Mouse (Mus musculus): Measurements from ENCODE around the gene Rpl23. TPM values are rescaled to one million over a fixed set of nuclear protein-coding genes. Genes with fewer than 3 reads are reported as not detected.

The Rpl23 gene
- 548 and 603 TPM in 2 replicates for polyA plus RNA-seq (2011; ENCODE audit: insufficient read length, low read depth, missing spikeins)

GRCm38 (mm10) chr11:97781832-97782563, at the start of gene Rpl23:
Gene Rpl23, minus strand, starts transcription at chr11:97782437.
- Histone ChIP-seq H3K4me3 (ENCODE audit: insufficient read depth, low read length) (peak within 1 kb of the TSS; percentile 93), H3K4me1 (ENCODE audit: control insufficient read depth, insufficient read depth, low read length) (peaks cover 6% of the 10 kb centered on the region; the same call in 1 of the 2 replicates), H3K27ac (ENCODE audit: insufficient read depth, low read length) (peak within 1 kb of the TSS; percentile 83)
- TF ChIP-seq POLR2A (IDR thresholded peaks at IDR 0.05; ENCODE audit: low read depth, low read length), result peak; percentile 93
- TF ChIP-seq CTCF (IDR thresholded peaks at IDR 0.05; ENCODE audit: borderline replicate concordance, insufficient read depth, low read length), result no peak

- no peak for TF ChIP-seq CTCF (IDR thresholded peaks at IDR 0.05; ENCODE audit: borderline replicate concordance, insufficient read depth, low read length)
- no peak for TF ChIP-seq POLR2A (IDR thresholded peaks at IDR 0.05; ENCODE audit: low read depth, low read length)
- peaks cover 7% of the 10 kb centered on the region for H3K4me1 ChIP-seq (ENCODE audit: control insufficient read depth, insufficient read depth, low read length)
- H3K4me3 ChIP-seq (ENCODE audit: insufficient read depth, low read length), result no peak overlapping the region
- H3K27ac ChIP-seq (ENCODE audit: insufficient read depth, low read length), result no peak overlapping the region
Observed at GRCm38 (mm10) chr11:97832001-97832400, 49.8 kb upstream of the Rpl23 start.

GRCm38 (mm10) chr11:97830501-97830900, 48.3 kb upstream of the Rpl23 start:
- Histone ChIP-seq H3K27ac (ENCODE audit: insufficient read depth, low read length) (no peak overlapping the region), H3K4me1 (ENCODE audit: control insufficient read depth, insufficient read depth, low read length) (peaks cover 7% of the 10 kb centered on the region), H3K4me3 (ENCODE audit: insufficient read depth, low read length) (no peak overlapping the region)
- TF ChIP-seq POLR2A (IDR thresholded peaks at IDR 0.05; ENCODE audit: low read depth, low read length) (no peak), CTCF (IDR thresholded peaks at IDR 0.05; ENCODE audit: borderline replicate concordance, insufficient read depth, low read length) (no peak)

GRCm38 (mm10) chr11:97829913-97830476, 47.8 kb upstream of the Rpl23 start:
- TF ChIP-seq CTCF (IDR thresholded peaks at IDR 0.05; ENCODE audit: borderline replicate concordance, insufficient read depth, low read length) (no peak), POLR2A (IDR thresholded peaks at IDR 0.05; ENCODE audit: low read depth, low read length) (no peak)
- H3K27ac ChIP-seq (ENCODE audit: insufficient read depth, low read length), result no peak overlapping the region
- H3K4me1 ChIP-seq (ENCODE audit: control insufficient read depth, insufficient read depth, low read length), result peaks cover 7% of the 10 kb centered on the region
- no peak overlapping the region for H3K4me3 ChIP-seq (ENCODE audit: insufficient read depth, low read length)

GRCm38 (mm10) chr11:97829365-97829764, 47.1 kb upstream of the Rpl23 start:
- Histone ChIP-seq H3K4me1 (ENCODE audit: control insufficient read depth, insufficient read depth, low read length) (peaks cover 7% of the 10 kb centered on the region), H3K4me3 (ENCODE audit: insufficient read depth, low read length) (no peak overlapping the region), H3K27ac (ENCODE audit: insufficient read depth, low read length) (no peak overlapping the region)
- TF ChIP-seq CTCF (IDR thresholded peaks at IDR 0.05; ENCODE audit: borderline replicate concordance, insufficient read depth, low read length) (no peak), POLR2A (IDR thresholded peaks at IDR 0.05; ENCODE audit: low read depth, low read length) (no peak)

GRCm38 (mm10) chr11:97827654-97828053, 45.4 kb upstream of the Rpl23 start:
- H3K4me1 ChIP-seq (ENCODE audit: control insufficient read depth, insufficient read depth, low read length), result peaks cover 7% of the 10 kb centered on the region

GRCm38 (mm10) chr11:97826414-97826813, 44.2 kb upstream of the Rpl23 start:
- peaks cover 10% of the 10 kb centered on the region for H3K4me1 ChIP-seq (ENCODE audit: control insufficient read depth, insufficient read depth, low read length)
- TF ChIP-seq CTCF (IDR thresholded peaks at IDR 0.05; ENCODE audit: borderline replicate concordance, insufficient read depth, low read length) (no peak), POLR2A (IDR thresholded peaks at IDR 0.05; ENCODE audit: low read depth, low read length) (no peak)
- H3K4me3 ChIP-seq (ENCODE audit: insufficient read depth, low read length), result no peak overlapping the region
- no peak overlapping the region for H3K27ac ChIP-seq (ENCODE audit: insufficient read depth, low read length)

More at GRCm38 (mm10) chr11:97827654-97828053, 45.4 kb upstream of the Rpl23 start:
- Histone ChIP-seq H3K27ac (ENCODE audit: insufficient read depth, low read length) (peak overlapping the region; percentile 7; the same call in 1 of the 2 replicates), H3K4me3 (ENCODE audit: insufficient read depth, low read length) (no peak overlapping the region)
- TF ChIP-seq POLR2A (IDR thresholded peaks at IDR 0.05; ENCODE audit: low read depth, low read length) (no peak), CTCF (IDR thresholded peaks at IDR 0.05; ENCODE audit: borderline replicate concordance, insufficient read depth, low read length) (no peak)

GRCm38 (mm10) chr11:97825971-97826370, 43.7 kb upstream of the Rpl23 start:
- no peak overlapping the region for H3K4me3 ChIP-seq (ENCODE audit: insufficient read depth, low read length)
- no peak for TF ChIP-seq POLR2A (IDR thresholded peaks at IDR 0.05; ENCODE audit: low read depth, low read length)
- TF ChIP-seq CTCF (IDR thresholded peaks at IDR 0.05; ENCODE audit: borderline replicate concordance, insufficient read depth, low read length), result no peak
- H3K27ac ChIP-seq (ENCODE audit: insufficient read depth, low read length), result no peak overlapping the region
- peaks cover 14% of the 10 kb centered on the region for H3K4me1 ChIP-seq (ENCODE audit: control insufficient read depth, insufficient read depth, low read length)

- Histone ChIP-seq H3K4me3 (ENCODE audit: insufficient read depth, low read length) (no peak overlapping the region), H3K27ac (ENCODE audit: insufficient read depth, low read length) (no peak overlapping the region), H3K4me1 (ENCODE audit: control insufficient read depth, insufficient read depth, low read length) (peaks cover 16% of the 10 kb centered on the region)
- TF ChIP-seq CTCF (IDR thresholded peaks at IDR 0.05; ENCODE audit: borderline replicate concordance, insufficient read depth, low read length) (no peak), POLR2A (IDR thresholded peaks at IDR 0.05; ENCODE audit: low read depth, low read length) (no peak)
Observed at GRCm38 (mm10) chr11:97825295-97825694, 43.1 kb upstream of the Rpl23 start.

GRCm38 (mm10) chr11:97824895-97825294, 42.7 kb upstream of the Rpl23 start:
- H3K4me1 ChIP-seq (ENCODE audit: control insufficient read depth, insufficient read depth, low read length), result peaks cover 16% of the 10 kb centered on the region
- H3K4me3 ChIP-seq (ENCODE audit: insufficient read depth, low read length), result no peak overlapping the region
- no peak for TF ChIP-seq POLR2A (IDR thresholded peaks at IDR 0.05; ENCODE audit: low read depth, low read length)
- no peak for TF ChIP-seq CTCF (IDR thresholded peaks at IDR 0.05; ENCODE audit: borderline replicate concordance, insufficient read depth, low read length)

More at GRCm38 (mm10) chr11:97824895-97825294, 42.7 kb upstream of the Rpl23 start:
- H3K27ac ChIP-seq (ENCODE audit: insufficient read depth, low read length), result no peak overlapping the region

All from embryonic fibroblast, embryonic 13.5 days (primary cell).